Mouse (Mus musculus): ENCODE measurements around the gene Ecm1.

DNA sequence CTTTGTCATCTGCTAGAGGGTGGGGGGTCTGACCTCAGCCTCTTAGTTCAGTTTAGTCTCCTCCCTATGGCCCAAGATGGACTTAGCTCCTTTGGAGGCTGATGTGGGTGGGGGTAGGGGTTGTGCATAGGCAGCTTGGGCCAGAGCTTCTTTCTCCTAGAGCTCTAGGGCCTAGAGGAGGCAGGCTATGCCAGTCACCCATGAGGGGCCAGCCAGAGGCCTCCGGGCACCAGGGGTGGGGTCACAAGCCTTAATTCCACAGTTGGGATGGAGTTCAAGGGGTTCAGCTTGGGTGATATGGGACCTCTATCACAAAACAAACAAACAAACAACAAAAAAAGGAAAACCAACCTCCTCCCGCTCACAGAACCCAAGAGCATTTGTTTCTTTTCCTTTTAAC, 53.7 kb downstream of the Ecm1 start:
- TF ChIP-seq CTCF (IDR thresholded peaks at IDR 0.05; ENCODE audit: low read depth, low read length) (no peak), POLR2A (IDR thresholded peaks at IDR 0.05; ENCODE audit: extremely low read depth, insufficient read depth, low read length) (no peak)

All from liver, adult 2 months (tissue).